Mouse (Mus musculus) heart, postnatal 14 days (tissue): Measurements from ENCODE around the gene Prpsap1. TPM values are rescaled to one million over a fixed set of nuclear protein-coding genes. Genes with fewer than 3 reads are reported as not detected.
A peak's percentile ranks its signal among the peaks of the same experiment; 100 is the strongest.

Experiments
- DNase-seq, 2 experiments: peaks; one replicate each; pipeline ENCODE4 v3.0.0; 2021 to 2022
- intact Hi-C: fragments of 180-260 bp; cut with DNase I; formaldehyde crosslinking; loops from one replicate; pipeline ENCODE4 v1.15.1; 2025
- long read RNA-seq, 2 experiments: library from polyadenylated mRNA; stranded (forward); transcript quantifications; one replicate each; pipeline ENCODE4 v2.0.0; 2021
- total RNA-seq, 2 experiments: library from RNA; stranded (reverse); gene quantifications; 2 replicates each; pipeline ENCODE4 v1.2.3; 2021

Gene Prpsap1
- total RNA-seq, result 10 to 100 TPM; 41.5 to 45.4 TPM
- long read RNA-seq, experiment 1, transcript Prpsap1-201 (10 exons, 1,841 nt), result major isoform, 78 of 86 reads
- long read RNA-seq, experiment 1, partial matches to known transcripts, result 1 of 86 reads
- long read RNA-seq, experiment 1, other reads (novel, unspliced or antisense), result 4 of 86 reads
- long read RNA-seq, experiment 2, transcript Prpsap1-201 (10 exons, 1,841 nt), result major isoform, 69 of 82 reads
- long read RNA-seq, experiment 2, partial matches to known transcripts, result 2 of 82 reads
- long read RNA-seq, experiment 2, other reads (novel, unspliced or antisense), result 7 of 82 reads

DNA sequence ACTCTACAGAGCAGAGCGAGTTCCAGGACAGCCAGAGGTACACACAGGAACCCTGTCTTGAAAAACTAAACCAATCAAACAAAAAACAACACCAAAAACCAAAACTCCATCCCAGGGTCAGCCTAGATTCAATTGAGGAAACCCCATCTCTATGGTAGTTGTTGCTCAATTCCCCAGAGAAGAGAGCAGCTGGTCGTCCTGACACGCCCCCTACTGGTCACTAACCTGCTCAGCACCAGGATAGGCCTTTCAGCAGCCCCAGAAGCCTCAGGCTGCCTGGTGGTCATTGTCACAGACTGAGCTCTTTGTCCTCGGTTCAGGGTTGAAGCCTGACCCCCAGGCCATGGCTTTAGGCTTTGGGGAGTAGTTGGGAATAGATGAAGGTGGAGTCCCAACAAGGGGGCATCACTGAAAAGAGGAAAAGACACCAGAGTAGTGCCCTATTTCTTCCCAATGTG lies at the start of gene Prpsap1:
Gene Prpsap1, minus strand, starts transcription at position 408 of the 458 bp plus-strand sequence.
- peak; percentile 57 to 61 for DNase-seq
- intact Hi-C loops, result no loop called here

- peak; percentile 33 to 57 for DNase-seq
These were observed 49.1 kb upstream of the Prpsap1 start for GRCm38 (mm10) chr11:116543110-116543509.

DNA sequence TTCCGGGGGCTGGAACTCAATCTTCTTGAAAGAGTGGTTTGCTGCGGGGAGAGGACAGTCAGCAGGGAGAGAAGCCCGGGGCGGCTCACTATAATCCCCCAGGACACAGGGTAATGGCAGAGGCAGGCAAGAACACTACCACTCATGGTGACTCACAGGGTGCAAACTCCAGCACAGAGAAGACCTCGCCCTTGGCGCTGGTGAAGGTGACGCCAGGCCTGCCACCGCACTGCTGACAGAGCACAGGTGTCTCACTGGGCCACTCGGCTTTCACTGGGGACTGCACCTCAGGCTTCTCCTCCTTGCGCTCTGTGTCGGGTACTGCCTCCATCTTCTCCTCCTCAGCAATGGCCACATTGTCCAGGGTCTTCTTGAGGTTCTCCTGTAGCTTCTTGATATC lies 47.2 kb upstream of the Prpsap1 start:
- DNase-seq, result no peak
- intact Hi-C loops, result no loop called here

More at GRCm38 (mm10) chr11:116543110-116543509, 49.1 kb upstream of the Prpsap1 start:
- intact Hi-C loops, result no loop called here

- intact Hi-C loops, result no loop called here
- DNase-seq, result no peak
These were observed 44.2 kb upstream of the Prpsap1 start for GRCm38 (mm10) chr11:116538142-116538735.

GRCm38 (mm10) chr11:116537388-116537787 lies 43.4 kb upstream of the Prpsap1 start:
- DNase-seq, result no peak
- intact Hi-C loops, result no loop called here

- intact Hi-C loops, result no loop called here
- no peak for DNase-seq
These were observed 42.7 kb upstream of the Prpsap1 start for GRCm38 (mm10) chr11:116536685-116537084.

- peak; percentile 77 to 82 for DNase-seq
- intact Hi-C loops, result loop anchor here (1.0 kb wide), 1 partner anchor 33 kb away; no protein-coding TSS in a partner anchor
These were observed 40.3 kb upstream of the Prpsap1 start for GRCm38 (mm10) chr11:116534154-116534865.

DNA sequence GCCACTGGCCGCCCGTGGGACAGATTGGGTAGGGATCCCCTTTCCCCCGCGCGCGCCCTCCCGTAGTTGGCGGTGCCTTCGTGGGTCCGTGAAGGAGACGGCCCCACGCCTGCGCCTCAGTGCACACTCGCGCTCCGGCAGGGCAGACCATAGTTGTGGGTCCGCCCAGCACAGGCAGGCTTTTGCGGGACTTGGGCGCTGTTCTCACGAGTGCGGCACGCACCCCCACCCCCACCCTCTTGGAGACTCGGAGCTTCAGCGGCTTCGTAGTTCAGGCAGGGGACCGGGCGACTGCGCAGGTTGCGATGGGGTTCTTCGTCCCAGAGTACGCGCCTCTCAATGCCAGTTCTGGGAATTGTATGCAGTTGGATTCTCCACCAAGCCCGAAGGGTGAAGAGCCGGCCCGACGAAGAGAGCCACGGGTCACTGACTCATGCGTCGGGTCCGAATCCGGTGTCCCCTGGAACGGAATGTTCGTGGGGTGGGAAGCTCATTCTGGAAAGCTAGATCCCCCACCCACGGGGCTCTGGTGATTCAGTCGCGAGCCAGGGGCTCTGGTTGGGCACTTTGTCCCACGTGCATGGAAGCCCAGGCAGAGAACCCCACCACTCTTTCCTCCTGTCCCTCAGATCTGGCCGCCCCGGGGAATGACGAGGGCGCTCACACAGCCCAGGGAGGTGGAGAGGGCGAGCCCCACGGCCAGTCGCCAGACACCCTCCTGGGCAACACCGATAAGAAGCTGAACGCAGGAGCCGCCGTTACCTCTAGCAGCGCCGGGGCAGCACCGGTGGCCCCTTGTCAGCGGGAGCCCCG lies 39.5 kb upstream of the Prpsap1 start:
- DNase-seq, result peak; percentile 36 to 48
- intact Hi-C loops, result loop anchor here (1.0 kb wide), 1 partner anchor 32 kb away; no protein-coding TSS in a partner anchor

GRCm38 (mm10) chr11:116532810-116533338 lies 38.9 kb upstream of the Prpsap1 start:
- intact Hi-C loops, result no loop called here
- DNase-seq, result peak; percentile 83 to 85

DNA sequence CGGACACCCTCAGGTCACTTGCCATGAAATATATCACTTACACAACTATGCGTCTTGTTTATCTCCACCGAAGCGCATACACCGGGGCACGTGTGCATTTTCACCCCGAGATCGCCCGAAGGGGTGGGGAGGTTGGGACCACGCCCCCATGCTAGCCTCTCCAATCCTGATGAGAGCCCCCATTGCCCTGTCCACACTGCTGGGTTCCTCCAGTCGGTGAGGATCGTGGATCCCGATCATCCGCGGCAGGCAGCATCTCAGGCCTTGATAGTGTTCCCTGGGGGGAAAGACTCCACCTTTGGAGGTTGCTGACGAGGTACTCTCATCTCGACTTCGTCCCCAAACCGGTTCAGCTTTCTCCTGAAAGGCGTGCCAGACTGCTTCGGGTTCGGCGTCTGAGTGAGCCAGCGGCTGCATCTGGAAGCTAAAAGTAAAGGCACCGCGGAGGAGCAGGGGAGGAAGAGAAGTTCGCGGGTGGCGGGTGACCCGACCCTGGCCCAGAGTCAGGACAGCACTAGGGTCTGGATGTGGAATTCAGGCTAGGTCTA lies 38.3 kb upstream of the Prpsap1 start:
- intact Hi-C loops, result no loop called here
- peak; percentile 34 to 40 for DNase-seq

- no peak for DNase-seq
- intact Hi-C loops, result no loop called here
These were observed 37.6 kb upstream of the Prpsap1 start for GRCm38 (mm10) chr11:116531371-116532191.

DNA sequence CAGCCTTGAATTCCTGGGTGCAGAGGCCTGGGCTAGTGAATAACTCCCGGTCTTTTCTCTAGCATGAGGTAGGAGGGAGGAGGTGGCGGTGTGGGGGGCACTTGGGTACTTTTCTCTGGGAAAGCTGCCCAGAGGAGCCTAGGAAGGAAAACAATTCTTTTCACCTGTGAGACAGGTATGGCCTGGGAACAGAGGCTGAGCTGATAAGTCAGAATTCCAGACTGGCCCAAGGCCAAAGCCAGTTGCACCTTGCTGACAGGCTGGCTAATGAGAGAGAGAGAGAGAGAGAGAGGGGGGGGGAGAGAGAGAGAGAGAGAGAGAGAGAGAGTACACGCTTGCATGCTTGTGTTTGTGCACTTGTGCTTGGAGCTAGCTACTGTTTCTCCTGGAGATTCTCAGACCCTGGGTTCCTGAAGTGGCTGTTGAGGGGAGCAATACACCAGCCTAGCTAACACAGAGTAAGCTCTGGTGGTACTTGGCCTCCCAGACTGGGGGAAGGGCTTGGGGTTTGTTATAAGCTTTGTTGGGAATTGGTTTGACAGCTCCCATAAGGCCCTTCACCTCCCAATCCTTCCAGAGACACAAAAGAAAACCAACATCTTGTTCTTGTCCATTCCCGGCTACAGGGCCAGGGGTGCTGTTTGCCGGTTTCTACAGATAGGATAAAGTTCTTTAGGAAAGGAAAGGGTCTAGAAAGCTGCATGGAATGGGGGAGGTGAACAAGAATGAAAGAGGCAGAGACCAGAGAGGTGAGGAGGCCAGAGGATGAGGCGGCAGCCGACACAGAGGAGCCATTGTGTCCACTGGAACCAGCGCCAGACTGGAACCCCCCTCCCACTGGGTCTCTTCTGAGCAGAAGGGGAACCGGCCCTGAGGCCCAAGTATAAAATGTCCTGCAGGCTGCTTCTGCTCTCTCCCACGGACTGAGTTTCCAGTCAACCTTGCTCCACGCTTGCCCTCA lies 36.5 kb upstream of the Prpsap1 start, which contains the start of gene Sphk1:
Gene Sphk1, plus strand, starts transcription at position 739 of the 961 bp plus-strand sequence.
- intact Hi-C loops, result no loop called here
- no peak for DNase-seq

DNA sequence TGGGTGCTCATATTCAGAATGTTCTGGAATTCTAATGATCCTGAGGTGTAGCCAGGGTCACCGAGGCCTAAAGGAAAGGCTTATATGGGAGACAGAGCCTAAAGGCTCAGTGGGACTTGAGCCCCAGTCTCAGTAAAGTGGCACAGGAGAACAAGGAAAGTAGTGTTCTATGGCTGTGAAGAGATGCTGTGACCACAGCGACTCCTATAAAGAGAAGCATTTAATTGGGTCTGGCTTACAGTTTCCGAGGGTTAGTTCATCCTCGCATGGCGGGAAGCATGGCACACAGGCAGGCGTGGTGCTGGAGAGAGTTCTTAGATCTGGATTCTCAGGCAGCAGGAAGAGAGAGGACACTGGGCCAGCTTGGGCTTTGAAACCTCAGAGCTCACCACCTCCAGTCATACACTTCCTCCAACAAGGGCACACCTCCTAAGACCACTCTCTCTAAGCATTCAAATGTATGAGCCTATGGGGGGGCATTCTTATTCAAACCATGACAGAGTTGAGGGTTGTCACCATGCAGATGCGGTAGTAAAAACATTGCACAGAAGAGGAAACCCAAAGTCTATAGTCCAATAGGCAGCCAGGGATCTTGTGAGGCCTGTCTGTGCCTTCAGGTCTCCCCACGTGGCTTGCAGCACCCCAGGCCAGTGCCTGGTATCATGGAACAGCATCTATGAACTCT lies 34.8 kb upstream of the Prpsap1 start:
- DNase-seq, result no peak
- intact Hi-C loops, result no loop called here

- DNase-seq, result peak; percentile 36 to 63
- intact Hi-C loops, result no loop called here
These were observed 29.7 kb upstream of the Prpsap1 start for GRCm38 (mm10) chr11:116523699-116524189.

- DNase-seq, result peak in 1 of 2 experiments; percentile 51
- intact Hi-C loops, result no loop called here
These were observed 29.1 kb upstream of the Prpsap1 start for GRCm38 (mm10) chr11:116522886-116523698.

GRCm38 (mm10) chr11:116522046-116522445 lies 28.0 kb upstream of the Prpsap1 start:
- DNase-seq, result no peak
- intact Hi-C loops, result no loop called here
